Mouse (Mus musculus): Measurements from ENCODE around the gene Dnajc25.

Gene Dnajc25

GRCm38 (mm10) chr4:59069276-59069675, 74.4 kb downstream of the Dnajc25 start:
- no peak for DNase-seq (ENCODE audit: low spot score in 2 of 2)

Measured in heart, adult 9 months (tissue).